Mouse (Mus musculus): ENCODE measurements around the gene Elavl1. TPM values are rescaled to one million over a fixed set of nuclear protein-coding genes. Genes with fewer than 3 reads are reported as not detected.
A peak's percentile ranks its signal among the peaks of the same experiment; 100 is the strongest.

The Elavl1 gene
- polyA plus RNA-seq, 1 experiment from 2014 or later = 245 TPM

DNA sequence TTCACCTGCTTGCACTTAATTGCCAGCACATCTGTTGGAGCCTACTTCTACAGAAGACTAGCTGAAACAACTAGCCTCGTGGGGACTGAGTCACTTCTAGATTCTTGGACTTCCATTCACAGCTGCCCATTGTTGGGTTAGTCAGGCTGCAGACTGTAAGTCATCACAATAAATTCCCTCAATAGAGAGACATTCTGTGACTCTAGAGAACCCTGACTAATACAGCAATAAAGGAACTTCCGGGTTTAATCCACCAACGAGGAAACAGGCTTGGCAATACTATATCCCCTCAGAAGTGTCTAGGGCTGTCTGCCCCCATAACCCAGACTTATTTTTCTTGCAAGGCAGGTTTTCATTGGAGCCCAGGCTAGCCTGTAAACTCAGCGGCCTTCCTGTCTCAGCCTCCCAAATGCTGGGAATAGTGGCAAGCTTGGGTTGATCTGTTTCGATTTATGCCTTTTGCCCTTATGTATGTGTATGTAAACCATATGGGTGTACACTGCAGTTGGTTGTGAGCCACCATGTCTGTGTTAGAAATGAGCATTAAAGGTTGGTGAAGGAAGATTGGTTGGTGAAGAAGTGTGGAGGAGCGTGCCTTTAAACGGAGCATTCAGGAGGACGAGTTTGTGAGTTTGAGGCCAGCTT, 73.0 kb downstream of the Elavl1 start:
- H3K4me3 ChIP-seq (ENCODE audit: low read depth, low read length) = peak overlapping the region; percentile 94
- peak overlapping the region; percentile 79 for H3K9ac ChIP-seq (ENCODE audit: low read length)
- no peaks in the 10 kb centered on the region for H3K27me3 ChIP-seq (replicated peaks; ENCODE audit: control insufficient read depth, insufficient read depth, low read length)
- H3K9me3 ChIP-seq (ENCODE audit: control insufficient read depth, low read length) = no peaks in the 10 kb centered on the region
- WGBS = 44% methylated on average over 8 of the region's 8 CpGs
- DNase-seq (ENCODE audit: low spot score) = no peak
- H3K36me3 ChIP-seq (ENCODE audit: control insufficient read depth, insufficient read depth, low read length) = peaks cover 45% of the 10 kb centered on the region
- ATAC-seq (replicated peaks; ENCODE audit: low FRiP score, low TSS enrichment, low read depth) = no peak
- H3K4me2 ChIP-seq (ENCODE audit: low read length) = peak overlapping the region; percentile 64
- H3K27ac ChIP-seq (ENCODE audit: low read depth) = no peak overlapping the region
- peaks cover 13% of the 10 kb centered on the region for H3K4me1 ChIP-seq (replicated peaks; ENCODE audit: control insufficient read depth, insufficient read depth, low read length)

DNA sequence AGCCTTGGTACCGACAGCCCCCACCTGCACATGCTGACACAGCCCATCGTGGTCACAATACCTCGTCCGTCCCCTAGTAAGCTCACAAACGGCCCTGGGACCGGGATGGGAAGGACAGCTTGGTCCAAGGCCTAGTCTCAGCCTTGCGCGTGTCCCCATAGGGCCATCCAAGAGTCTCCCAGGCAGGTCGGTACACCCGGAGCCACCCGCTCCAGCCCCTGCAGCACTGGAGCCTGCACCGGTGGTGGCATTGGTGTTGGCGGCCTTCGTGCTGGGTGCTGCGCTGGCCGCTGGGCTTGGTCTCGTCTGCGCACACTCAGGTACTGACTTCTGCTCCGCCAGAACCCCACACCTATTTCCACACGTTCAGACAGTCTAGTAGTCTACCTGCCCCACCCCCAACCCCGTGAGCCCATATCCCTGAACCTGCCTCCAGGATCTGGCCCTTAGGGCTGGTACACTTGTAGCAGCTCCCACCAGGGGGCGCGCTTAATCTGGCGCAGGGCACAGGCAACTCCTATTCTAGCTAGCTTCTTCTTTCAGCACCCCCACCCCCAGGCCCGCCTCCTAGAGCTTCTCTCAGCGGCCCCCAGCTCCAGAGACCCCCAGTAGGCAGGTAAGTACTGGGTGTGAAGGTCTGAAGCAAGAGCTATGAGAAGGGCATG, 74.8 kb downstream of the Elavl1 start:
- no peaks in the 10 kb centered on the region for H3K27me3 ChIP-seq (replicated peaks; ENCODE audit: control insufficient read depth, insufficient read depth, low read length)
- H3K4me3 ChIP-seq (ENCODE audit: low read depth, low read length) = no peak overlapping the region
- no peak overlapping the region for H3K27ac ChIP-seq (ENCODE audit: low read depth)
- H3K4me1 ChIP-seq (replicated peaks; ENCODE audit: control insufficient read depth, insufficient read depth, low read length) = peaks cover 13% of the 10 kb centered on the region
- H3K9ac ChIP-seq (ENCODE audit: low read length) = no peak overlapping the region
- no peaks in the 10 kb centered on the region for H3K9me3 ChIP-seq (ENCODE audit: control insufficient read depth, low read length)
- H3K36me3 ChIP-seq (ENCODE audit: control insufficient read depth, insufficient read depth, low read length) = peaks cover 51% of the 10 kb centered on the region
- no peak overlapping the region for H3K4me2 ChIP-seq (ENCODE audit: low read length)
- DNase-seq (ENCODE audit: low spot score) = peak; percentile 91
- 40% methylated on average over 26 of the region's 26 CpGs for WGBS
- peak; percentile 6; the same call in 1 of the 2 replicates for ATAC-seq (replicated peaks; ENCODE audit: low FRiP score, low TSS enrichment, low read depth)

DNA sequence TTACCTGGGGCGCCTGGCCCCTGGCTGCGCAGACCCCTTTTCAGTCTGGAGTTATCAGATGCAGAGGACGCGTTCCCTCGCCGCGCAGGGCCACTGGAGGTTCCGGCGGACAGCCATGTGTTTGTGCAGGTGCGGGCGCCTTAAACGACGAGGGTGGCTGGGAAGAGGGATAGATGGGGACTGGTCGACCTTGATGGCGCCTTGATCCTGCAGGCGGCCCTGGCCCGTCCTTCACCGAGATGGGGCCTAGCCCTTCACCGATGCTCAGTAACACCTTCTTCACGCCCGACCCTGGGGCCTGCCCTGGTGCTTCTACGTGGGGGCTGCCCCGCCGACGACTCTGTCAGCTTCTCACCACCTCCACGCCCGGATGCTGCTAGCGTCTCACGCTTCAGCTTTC, 76.0 kb downstream of the Elavl1 start:
- H3K9ac ChIP-seq (ENCODE audit: low read length) = no peak overlapping the region
- no peak overlapping the region for H3K4me3 ChIP-seq (ENCODE audit: low read depth, low read length)
- WGBS = 17% methylated on average over 29 of the region's 29 CpGs
- no peak overlapping the region for H3K4me2 ChIP-seq (ENCODE audit: low read length)
- no peaks in the 10 kb centered on the region for H3K27me3 ChIP-seq (replicated peaks; ENCODE audit: control insufficient read depth, insufficient read depth, low read length)
- ATAC-seq (replicated peaks; ENCODE audit: low FRiP score, low TSS enrichment, low read depth) = no peak
- H3K27ac ChIP-seq (ENCODE audit: low read depth) = peak overlapping the region; percentile 24; the same call in 1 of the 2 replicates
- peaks cover 51% of the 10 kb centered on the region for H3K36me3 ChIP-seq (ENCODE audit: control insufficient read depth, insufficient read depth, low read length)
- H3K4me1 ChIP-seq (replicated peaks; ENCODE audit: control insufficient read depth, insufficient read depth, low read length) = peaks cover 11% of the 10 kb centered on the region
- peak; percentile 71 for DNase-seq (ENCODE audit: low spot score)
- H3K9me3 ChIP-seq (ENCODE audit: control insufficient read depth, low read length) = no peaks in the 10 kb centered on the region

DNA sequence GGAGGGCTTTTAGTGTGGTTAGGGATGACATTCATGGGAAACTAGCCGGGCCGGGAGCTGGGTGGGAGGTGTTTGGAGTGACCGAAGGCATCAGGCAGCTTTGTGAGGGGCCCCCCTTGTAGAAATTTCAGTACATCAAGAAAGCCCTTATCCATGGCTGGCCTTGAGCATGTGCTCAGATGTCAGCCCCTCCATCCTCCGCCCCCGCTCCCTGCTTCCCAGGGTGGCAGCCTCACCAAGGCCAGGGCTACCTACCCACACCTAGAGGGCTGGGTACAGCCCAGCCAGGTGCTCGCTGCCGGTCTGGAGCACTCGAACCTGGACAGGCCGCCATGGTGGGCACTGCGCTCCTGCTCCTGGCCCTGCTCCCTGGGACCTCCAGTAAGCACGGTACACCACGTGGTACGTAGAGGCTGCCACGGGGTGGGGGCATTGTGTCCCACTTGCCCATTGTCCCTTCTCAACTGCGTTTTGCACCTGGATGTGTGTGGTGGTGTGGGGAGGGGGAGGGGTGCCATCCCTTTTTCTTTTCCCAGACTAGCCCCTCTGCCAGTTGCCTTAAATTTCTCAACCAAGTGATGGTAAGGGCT, 77.2 kb downstream of the Elavl1 start, which contains the start of gene Tgfbr3l:
Gene Tgfbr3l, plus strand, starts transcription at position 264 of the 590 bp plus-strand sequence.
- 79% methylated on average over 15 of the region's 15 CpGs for WGBS
- peaks cover 62% of the 10 kb centered on the region for H3K36me3 ChIP-seq (ENCODE audit: control insufficient read depth, insufficient read depth, low read length)
- H3K9ac ChIP-seq (ENCODE audit: low read length) = no peak within 1 kb of the TSS
- H3K9me3 ChIP-seq (ENCODE audit: control insufficient read depth, low read length) = no peaks in the 10 kb centered on the region
- H3K27ac ChIP-seq (ENCODE audit: low read depth) = no peak within 1 kb of the TSS
- H3K4me2 ChIP-seq (ENCODE audit: low read length) = no peak within 1 kb of the TSS
- H3K4me1 ChIP-seq (replicated peaks; ENCODE audit: control insufficient read depth, insufficient read depth, low read length) = peaks cover 5% of the 10 kb centered on the region; the same call in 1 of the 2 replicates
- no peak for ATAC-seq (replicated peaks; ENCODE audit: low FRiP score, low TSS enrichment, low read depth)
- H3K27me3 ChIP-seq (replicated peaks; ENCODE audit: control insufficient read depth, insufficient read depth, low read length) = no peaks in the 10 kb centered on the region
- no peak for DNase-seq (ENCODE audit: low spot score)
- H3K4me3 ChIP-seq (ENCODE audit: low read depth, low read length) = no peak within 1 kb of the TSS

DNA sequence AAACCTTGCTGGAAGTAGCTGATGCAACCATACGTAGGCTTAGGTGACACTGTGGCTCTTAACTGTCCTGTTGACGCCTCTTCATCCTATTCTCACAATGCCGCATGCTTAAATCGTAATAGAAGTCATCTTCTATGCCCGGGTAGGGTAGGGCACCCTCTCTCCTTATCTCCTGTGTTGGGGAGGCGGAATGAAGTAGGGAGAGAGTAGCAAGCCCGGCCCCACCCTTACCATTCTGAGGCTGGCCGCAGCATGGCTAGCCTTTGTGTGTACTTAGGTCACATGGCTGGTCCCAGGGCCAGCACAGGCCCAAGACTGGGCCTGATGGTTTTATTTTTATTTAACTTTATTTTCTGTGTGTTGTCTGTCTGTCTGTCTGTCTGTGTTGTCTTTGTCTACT, 78.0 kb downstream of the Elavl1 start:
- DNase-seq (ENCODE audit: low spot score) (no peak), ATAC-seq (replicated peaks; ENCODE audit: low FRiP score, low TSS enrichment, low read depth) (no peak)
- Histone ChIP-seq H3K4me2 (ENCODE audit: low read length) (no peak overlapping the region), H3K4me1 (replicated peaks; ENCODE audit: control insufficient read depth, insufficient read depth, low read length) (peaks cover 5% of the 10 kb centered on the region; the same call in 1 of the 2 replicates), H3K9me3 (ENCODE audit: control insufficient read depth, low read length) (no peaks in the 10 kb centered on the region), H3K9ac (ENCODE audit: low read length) (no peak overlapping the region), H3K27ac (ENCODE audit: low read depth) (no peak overlapping the region), H3K27me3 (replicated peaks; ENCODE audit: control insufficient read depth, insufficient read depth, low read length) (no peaks in the 10 kb centered on the region), H3K4me3 (ENCODE audit: low read depth, low read length) (no peak overlapping the region), H3K36me3 (ENCODE audit: control insufficient read depth, insufficient read depth, low read length) (peaks cover 69% of the 10 kb centered on the region)
- WGBS = 82% methylated on average over 8 of the region's 8 CpGs

DNA sequence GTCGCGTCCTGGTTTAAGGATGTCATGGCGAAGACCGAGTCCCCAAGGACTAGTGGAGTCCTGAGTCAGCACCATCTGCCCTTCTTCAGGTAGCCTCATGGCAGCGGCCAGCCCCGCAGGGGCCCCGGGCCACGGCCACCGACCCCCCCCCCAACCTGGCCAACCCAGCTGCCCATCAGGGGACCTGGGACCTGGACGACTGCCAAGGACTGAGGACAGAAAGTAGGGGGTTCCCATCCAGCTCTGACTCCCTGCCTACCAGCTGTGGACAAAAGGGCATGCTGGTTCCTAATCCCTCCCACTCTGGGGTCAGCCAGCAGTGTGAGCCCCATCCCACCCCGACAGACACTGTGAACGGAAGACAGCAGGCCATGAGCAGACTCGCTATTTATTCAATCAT, 79.5 kb downstream of the Elavl1 start:
- DNase-seq (ENCODE audit: low spot score) (no peak), ATAC-seq (replicated peaks; ENCODE audit: low FRiP score, low TSS enrichment, low read depth) (no peak)
- Histone ChIP-seq H3K27me3 (replicated peaks; ENCODE audit: control insufficient read depth, insufficient read depth, low read length) (no peaks in the 10 kb centered on the region), H3K9me3 (ENCODE audit: control insufficient read depth, low read length) (no peaks in the 10 kb centered on the region), H3K36me3 (ENCODE audit: control insufficient read depth, insufficient read depth, low read length) (peaks cover 73% of the 10 kb centered on the region), H3K4me2 (ENCODE audit: low read length) (no peak overlapping the region), H3K9ac (ENCODE audit: low read length) (no peak overlapping the region), H3K27ac (ENCODE audit: low read depth) (no peak overlapping the region), H3K4me1 (replicated peaks; ENCODE audit: control insufficient read depth, insufficient read depth, low read length) (peaks cover 9% of the 10 kb centered on the region), H3K4me3 (ENCODE audit: low read depth, low read length) (no peak overlapping the region)
- 88% methylated on average over 13 of the region's 13 CpGs for WGBS

DNA sequence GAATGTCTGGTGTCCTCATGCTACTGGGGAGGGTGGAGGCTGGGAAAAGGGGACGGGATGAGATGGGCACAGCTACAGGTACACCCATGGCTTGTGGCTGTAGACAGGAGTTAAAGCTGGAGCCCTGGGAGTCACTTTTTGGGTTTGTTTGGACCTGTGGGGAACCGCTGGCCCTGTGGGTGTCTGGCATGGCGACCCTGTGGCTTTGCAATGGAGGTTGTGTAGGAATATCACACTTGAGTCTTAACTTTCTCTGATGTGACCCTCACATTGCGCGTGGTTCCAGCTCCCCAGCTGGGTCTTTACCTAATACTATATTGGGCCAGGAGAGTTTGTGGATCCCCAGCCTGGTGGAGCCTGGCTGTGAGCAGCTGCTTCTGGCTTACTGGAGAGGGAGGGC, 80.2 kb downstream of the Elavl1 start:
- DNase-seq (ENCODE audit: low spot score) (no peak), ATAC-seq (replicated peaks; ENCODE audit: low FRiP score, low TSS enrichment, low read depth) (no peak)
- H3K4me2 ChIP-seq (ENCODE audit: low read length) = no peak overlapping the region
- H3K4me1 ChIP-seq (replicated peaks; ENCODE audit: control insufficient read depth, insufficient read depth, low read length) = peaks cover 11% of the 10 kb centered on the region
- no peaks in the 10 kb centered on the region for H3K9me3 ChIP-seq (ENCODE audit: control insufficient read depth, low read length)
- WGBS = 96% methylated on average over 5 of the region's 5 CpGs
- no peak overlapping the region for H3K9ac ChIP-seq (ENCODE audit: low read length)
- H3K36me3 ChIP-seq (ENCODE audit: control insufficient read depth, insufficient read depth, low read length) = peaks cover 72% of the 10 kb centered on the region
- H3K27ac ChIP-seq (ENCODE audit: low read depth) = no peak overlapping the region
- no peak overlapping the region for H3K4me3 ChIP-seq (ENCODE audit: low read depth, low read length)
- H3K27me3 ChIP-seq (replicated peaks; ENCODE audit: control insufficient read depth, insufficient read depth, low read length) = no peaks in the 10 kb centered on the region

DNA sequence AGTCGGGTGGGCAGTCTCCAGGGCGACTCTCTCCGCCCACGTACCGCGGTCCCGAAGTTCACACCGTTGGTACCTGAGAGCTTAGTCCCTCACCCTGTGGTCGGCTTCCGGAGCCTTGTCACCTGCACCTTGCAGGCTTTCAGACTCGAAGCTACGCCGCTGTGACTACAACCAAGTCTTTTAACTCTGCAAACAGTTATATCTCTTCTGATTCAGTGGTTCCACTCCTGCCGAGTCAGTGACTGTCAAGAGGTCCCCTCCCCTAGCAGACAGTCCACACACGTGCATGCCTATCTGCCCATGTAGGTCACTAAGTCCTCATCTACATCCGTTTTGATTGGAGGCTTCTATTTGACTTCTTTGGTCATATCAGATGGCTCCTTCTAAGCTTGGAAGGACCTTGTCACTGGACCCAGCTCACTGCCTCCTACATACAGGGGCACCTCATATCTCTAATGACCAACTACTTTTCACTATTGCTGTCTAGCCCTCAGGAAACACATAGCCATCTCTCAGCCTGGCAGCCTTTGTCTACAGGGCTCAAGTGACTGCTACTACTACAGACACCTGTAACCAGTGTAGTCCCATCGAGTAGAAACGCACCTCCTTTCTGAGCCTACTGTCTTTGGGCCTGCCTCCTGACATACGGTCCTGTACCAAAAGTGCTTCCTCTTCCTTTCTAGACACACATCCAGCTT, 85.9 kb downstream of the Elavl1 start:
- Histone ChIP-seq H3K9ac (ENCODE audit: low read length) (peak overlapping the region; percentile 53), H3K36me3 (ENCODE audit: control insufficient read depth, insufficient read depth, low read length) (peaks cover 24% of the 10 kb centered on the region), H3K4me2 (ENCODE audit: low read length) (peak overlapping the region; percentile 94), H3K27me3 (replicated peaks; ENCODE audit: control insufficient read depth, insufficient read depth, low read length) (no peaks in the 10 kb centered on the region), H3K4me1 (replicated peaks; ENCODE audit: control insufficient read depth, insufficient read depth, low read length) (peaks cover 20% of the 10 kb centered on the region), H3K9me3 (ENCODE audit: control insufficient read depth, low read length) (no peaks in the 10 kb centered on the region), H3K27ac (ENCODE audit: low read depth) (peak overlapping the region; percentile 88), H3K4me3 (ENCODE audit: low read depth, low read length) (peak overlapping the region; percentile 90)
- DNase-seq (ENCODE audit: low spot score) (no peak), ATAC-seq (replicated peaks; ENCODE audit: low FRiP score, low TSS enrichment, low read depth) (peak; percentile 29; the same call in 1 of the 2 replicates)
- 12% methylated on average over 19 of the region's 19 CpGs for WGBS

All from intestine, embryonic 14.5 days (tissue).